8 mouse cellular contexts compared by ENCODE assay signal in the genomic region with DNA sequence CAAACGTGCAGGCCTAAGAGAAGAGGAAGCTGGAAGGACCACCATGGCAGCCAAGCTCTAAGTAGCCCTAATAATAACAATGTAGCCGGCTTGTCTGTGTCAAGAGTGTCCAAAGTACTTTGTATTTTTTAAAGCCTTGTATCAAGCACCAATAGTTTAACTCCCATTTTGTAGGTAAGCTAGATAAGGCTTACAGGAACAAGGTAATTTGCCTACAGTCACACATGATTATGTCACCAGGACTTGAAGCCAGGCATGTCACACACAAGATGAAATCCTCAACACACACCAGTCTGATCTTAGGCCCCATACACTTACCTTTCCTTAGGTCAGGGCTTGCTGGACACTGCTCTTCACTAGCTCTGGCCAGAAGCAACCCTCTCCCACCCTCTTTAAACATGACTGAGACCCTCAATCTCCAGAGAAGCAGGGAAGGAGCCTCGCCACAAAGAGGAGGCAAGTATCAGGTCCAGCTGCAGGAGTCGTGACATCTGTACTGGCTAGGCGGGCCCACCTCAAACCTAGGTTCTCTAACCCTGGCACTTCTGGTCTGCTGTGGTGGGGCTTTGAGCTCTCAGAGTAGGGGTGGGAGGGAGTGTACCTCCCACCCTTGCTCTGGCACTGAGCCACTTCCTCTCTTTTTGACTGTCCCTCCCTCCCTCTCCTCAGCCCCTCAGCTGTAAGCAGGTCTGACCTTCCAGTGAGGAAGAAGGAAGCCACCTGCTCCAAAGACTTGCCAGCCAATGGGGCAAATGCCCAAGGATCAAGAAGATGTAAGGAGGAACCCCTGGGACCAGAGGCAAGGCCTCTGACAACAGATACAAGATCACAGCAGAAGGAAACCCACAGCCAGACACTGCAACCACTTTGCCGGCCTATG. TPM values are rescaled to one million over a fixed set of nuclear protein-coding genes. Genes with fewer than 3 reads are reported as not detected.
A peak's percentile ranks its signal among the peaks of the same experiment; 100 is the strongest.
DNase-seq lines count a peak whose midpoint lies in the region; ATAC-seq and TF ChIP-seq lines count a peak whose summit lies in the region.

No protein-coding gene starts in this region.

- ATAC-seq in hindbrain, embryonic 14.5 days (ENCODE audit: low FRiP score): no peak
- no peak for ATAC-seq in midbrain, embryonic 12.5 days (ENCODE audit: low FRiP score, low read depth)
- no peak for ATAC-seq in megakaryocyte progenitor cell, adult 5-6 weeks (replicated peaks; ENCODE audit: poor library complexity)

- H3K4me3 ChIP-seq in layer of hippocampus, adult 2 months: no peak overlapping the region
- no peak overlapping the region for H3K4me3 ChIP-seq in hindbrain, embryonic 14.5 days (replicated peaks; ENCODE audit: low read length)
- no peak overlapping the region for H3K4me3 ChIP-seq in midbrain, embryonic 12.5 days

- TF ChIP-seq POLR2A in brain, embryonic 14.5 days (IDR thresholded peaks at IDR 0.05; ENCODE audit: borderline replicate concordance, extremely low read depth, insufficient read depth, insufficient read length, poor library complexity, severe bottlenecking): no peak

- 36% methylated on average over 6 of the region's 6 CpGs for WGBS in hindbrain, embryonic 14.5 days
- WGBS in midbrain, embryonic 12.5 days: 38% methylated on average over 6 of the region's 6 CpGs

- H3K9ac ChIP-seq in hindbrain, embryonic 14.5 days: peak overlapping the region; percentile 65; the same call in 1 of the 2 replicates
- H3K9ac ChIP-seq in midbrain, embryonic 12.5 days (replicated peaks): peak overlapping the region; percentile 8; the same call in 1 of the 2 replicates

- DNase-seq in layer of hippocampus, adult 2 months (ENCODE audit: low spot score in 2 of 2): no peak
- no peak for DNase-seq in layer of hippocampus, postnatal 36 days
- peak; percentile 43 for DNase-seq in brain, embryonic 14.5 days (ENCODE audit: low read depth)
- no peak for DNase-seq in hindbrain, embryonic 14.5 days (ENCODE audit: low spot score)
- DNase-seq in right cerebral cortex, postnatal 10 days (ENCODE audit: low spot score in 2 of 2): no peak
- DNase-seq in left cerebral cortex, postnatal 10 days (ENCODE audit: extremely low spot score in 1 of 2, low spot score in 2 of 2): no peak

- H3K36me3 ChIP-seq in hindbrain, embryonic 14.5 days (replicated peaks; ENCODE audit: control insufficient read depth, insufficient read depth): peaks cover 14% of the 10 kb centered on the region
- H3K36me3 ChIP-seq in midbrain, embryonic 12.5 days: peaks cover 20% of the 10 kb centered on the region

- peaks cover 56% of the 10 kb centered on the region for H3K4me1 ChIP-seq in hindbrain, embryonic 14.5 days (replicated peaks; ENCODE audit: control insufficient read depth, insufficient read depth, low read length)
- peaks cover 62% of the 10 kb centered on the region for H3K4me1 ChIP-seq in midbrain, embryonic 12.5 days

- H3K4me2 ChIP-seq in hindbrain, embryonic 14.5 days (replicated peaks): peak overlapping the region; percentile 71; the same call in 1 of the 2 replicates
- H3K4me2 ChIP-seq in midbrain, embryonic 12.5 days (replicated peaks): peak overlapping the region; percentile 66; the same call in 1 of the 2 replicates

- no peak for TF ChIP-seq CTCF in layer of hippocampus, adult 2 months (conservative IDR thresholded peaks at IDR 0.05)
- no peak for TF ChIP-seq CTCF in brain, embryonic 14.5 days (IDR thresholded peaks at IDR 0.05; ENCODE audit: borderline replicate concordance, extremely low read depth, insufficient read depth, insufficient read length)

- no peaks in the 10 kb centered on the region for H3K9me3 ChIP-seq in hindbrain, embryonic 14.5 days (ENCODE audit: control insufficient read depth, low read length)
- no peaks in the 10 kb centered on the region for H3K9me3 ChIP-seq in midbrain, embryonic 12.5 days

- intact Hi-C loops in left cerebral cortex, postnatal 10 days (cut with DNase I): no loop called here

- peak overlapping the region; percentile 95 for H3K27ac ChIP-seq in layer of hippocampus, adult 2 months
- peak overlapping the region; percentile 96 for H3K27ac ChIP-seq in hindbrain, embryonic 14.5 days
- peak overlapping the region; percentile 89 for H3K27ac ChIP-seq in midbrain, embryonic 12.5 days (replicated peaks)

- H3K27me3 ChIP-seq in hindbrain, embryonic 14.5 days (ENCODE audit: control insufficient read depth, insufficient read depth, low read length): no peaks in the 10 kb centered on the region
- H3K27me3 ChIP-seq in midbrain, embryonic 12.5 days: no peaks in the 10 kb centered on the region

RNA-seq across cellular contexts. Expression of a gene that starts 28.8 kb away (rescaled TPM):
- total RNA-seq in layer of hippocampus, adult 2 months (2021): 1 to 10 TPM; 2.8 to 3.8 TPM
- total RNA-seq in layer of hippocampus, postnatal 36 days (2021): 1 to 10 TPM; 2.3 to 2.8 TPM
- 3.2 TPM in 2 replicates for polyA plus RNA-seq in brain, embryonic 14.5 days (2012; rRNA removed)
- polyA plus RNA-seq in hindbrain, embryonic 14.5 days (2014; fragmentation: Nextera tagmentation; extraction: Ambion mirVana): 3.2 and 4.1 TPM in 2 replicates
- 3.6 and 3.7 TPM in 2 replicates for polyA plus RNA-seq in midbrain, embryonic 12.5 days (2016; fragmentation: Nextera tagmentation; extraction: Ambion mirVana)
- total RNA-seq in left cerebral cortex, postnatal 10 days (2021): 1 to 10 TPM; 7.0 to 8.5 TPM
- total RNA-seq in megakaryocyte progenitor cell, adult 5-6 weeks (2015): 0.15 TPM in 2 replicates
- 0.24 and 0.62 TPM in 2 replicates for total RNA-seq in megakaryocyte progenitor cell, adult 5-6 weeks (2017)

RNA-seq across cellular contexts. Expression of a gene that starts 41.6 kb away (rescaled TPM):
- total RNA-seq in layer of hippocampus, adult 2 months (2021): 10 to 100 TPM; 24.6 to 27.2 TPM
- 10 to 100 TPM; 21.0 to 24.1 TPM for total RNA-seq in layer of hippocampus, postnatal 36 days (2021)
- polyA plus RNA-seq in brain, embryonic 14.5 days (2012; rRNA removed): 6.8 and 7.9 TPM in 2 replicates
- polyA plus RNA-seq in hindbrain, embryonic 14.5 days (2014; fragmentation: Nextera tagmentation; extraction: Ambion mirVana): 4.4 and 4.8 TPM in 2 replicates
- 6.5 and 6.6 TPM in 2 replicates for polyA plus RNA-seq in midbrain, embryonic 12.5 days (2016; fragmentation: Nextera tagmentation; extraction: Ambion mirVana)
- total RNA-seq in left cerebral cortex, postnatal 10 days (2021): 10 to 100 TPM; 12.3 to 13.5 TPM
- total RNA-seq in megakaryocyte progenitor cell, adult 5-6 weeks (2015): 13.7 and 14.1 TPM in 2 replicates
- 11.5 and 15.2 TPM in 2 replicates for total RNA-seq in megakaryocyte progenitor cell, adult 5-6 weeks (2017)
